Mouse (Mus musculus) retina, adult 2 months (tissue): ENCODE results near the gene Tubb1.

Experiments
- DNase-seq: peaks from one replicate; pipeline ENCODE4 v3.0.0-alpha.2; 2012; ENCODE audit warnings: low read depth, low spot score

Gene Tubb1

DNA sequence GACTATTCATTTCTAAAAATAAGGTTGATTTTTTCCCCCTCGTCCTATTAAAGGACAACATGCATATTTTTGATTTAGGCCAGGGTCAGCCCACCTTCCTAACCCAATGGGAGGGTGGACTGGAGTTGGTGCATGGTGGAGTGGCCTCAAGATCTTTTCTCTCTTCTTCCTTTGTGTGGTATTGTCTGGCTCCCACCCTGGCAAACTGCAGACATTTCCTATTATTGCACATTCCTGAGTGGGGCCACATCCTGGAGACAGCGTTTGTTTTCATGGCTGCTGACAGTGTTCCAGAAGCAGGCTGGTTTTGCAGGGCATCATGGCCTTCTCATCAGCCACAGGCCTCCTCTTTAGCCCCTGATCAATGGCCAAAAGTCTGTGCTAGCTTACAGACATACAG is 7.4 kb upstream of the Tubb1 start:
- no peak for DNase-seq

DNA sequence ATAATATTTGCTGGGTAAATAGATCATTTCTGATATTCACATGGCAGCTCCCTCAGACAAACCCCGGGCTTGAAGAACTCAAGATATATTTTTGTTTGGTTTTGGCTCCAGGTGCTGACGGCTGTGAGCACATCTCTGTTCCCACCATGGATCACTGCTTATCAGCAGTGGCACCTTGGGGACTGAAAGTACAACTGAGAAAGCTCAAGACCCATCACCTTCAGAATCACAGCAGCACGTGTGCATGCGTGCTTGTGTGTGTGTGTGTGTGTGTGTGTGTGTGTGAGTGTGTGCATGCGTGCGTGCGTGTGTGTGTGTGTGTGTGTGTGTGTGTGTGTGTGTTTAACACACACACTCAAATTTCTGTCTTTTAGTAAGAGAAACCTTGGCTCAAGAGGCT is 6.1 kb upstream of the Tubb1 start:
- DNase-seq = no peak

GRCm38 (mm10) chr2:174445018-174445417 is 5.5 kb upstream of the Tubb1 start:
- no peak for DNase-seq

DNA sequence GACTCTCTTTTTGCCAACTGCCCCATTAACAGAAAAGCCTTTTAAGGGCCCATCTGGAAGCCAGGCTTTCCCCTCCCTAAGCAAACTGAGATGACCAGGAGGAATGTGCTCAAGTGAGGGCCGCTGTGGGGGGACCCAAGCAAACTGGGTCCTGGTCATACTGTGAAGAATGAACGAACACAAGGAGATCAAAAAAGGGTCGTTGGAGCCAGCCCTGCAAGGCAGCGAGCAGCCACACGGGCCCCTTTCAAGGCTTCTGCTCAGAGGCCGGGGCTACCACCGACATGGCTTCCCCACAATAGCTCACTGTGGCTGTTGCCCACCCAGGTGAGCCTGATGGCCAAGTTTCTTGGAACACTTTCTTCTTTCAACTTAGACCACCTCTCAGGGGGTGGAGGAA is 4.0 kb upstream of the Tubb1 start:
- no peak for DNase-seq

DNA sequence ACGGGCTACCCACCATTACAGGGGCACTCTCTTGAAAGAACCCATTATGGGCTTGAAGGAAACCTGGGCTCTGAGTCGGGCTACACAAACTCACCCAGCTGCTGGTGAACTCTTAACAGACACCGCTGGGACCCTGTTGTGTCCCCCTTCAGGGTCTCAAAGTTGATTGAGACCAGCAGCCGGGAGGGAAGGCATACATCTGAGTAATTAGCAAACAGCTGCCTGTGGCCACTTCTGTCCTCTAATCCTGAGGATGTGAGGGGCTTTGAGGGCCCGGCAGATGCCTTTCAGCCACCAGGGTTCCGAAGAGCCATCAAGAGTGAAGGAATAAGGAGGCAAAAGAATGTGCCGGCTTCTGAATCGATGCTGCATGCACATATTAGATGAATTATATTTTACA is 3.6 kb upstream of the Tubb1 start:
- no peak for DNase-seq

DNA sequence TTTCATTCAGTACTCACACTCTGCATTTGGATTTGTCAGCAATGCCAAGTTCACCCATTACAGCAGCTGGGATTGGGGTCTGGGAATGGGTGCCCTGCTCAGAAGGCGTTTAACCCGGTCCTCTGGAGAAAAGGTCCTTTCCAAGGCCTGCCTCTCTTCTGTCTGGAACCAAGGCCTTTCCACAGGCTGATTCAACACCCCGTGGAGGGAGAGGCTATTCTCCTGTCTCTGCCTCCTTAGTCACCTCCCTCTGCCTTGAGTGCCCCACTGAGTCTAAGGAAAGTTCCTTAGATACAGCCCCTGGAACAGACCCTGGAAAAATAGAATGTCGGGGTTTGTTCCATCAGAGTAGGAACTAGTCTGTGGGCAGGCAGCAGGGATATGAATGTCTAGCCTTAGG is 2.1 kb upstream of the Tubb1 start:
- DNase-seq = no peak

GRCm38 (mm10) chr2:174453681-174454080 is 3.2 kb downstream of the Tubb1 start:
- DNase-seq = no peak

DNA sequence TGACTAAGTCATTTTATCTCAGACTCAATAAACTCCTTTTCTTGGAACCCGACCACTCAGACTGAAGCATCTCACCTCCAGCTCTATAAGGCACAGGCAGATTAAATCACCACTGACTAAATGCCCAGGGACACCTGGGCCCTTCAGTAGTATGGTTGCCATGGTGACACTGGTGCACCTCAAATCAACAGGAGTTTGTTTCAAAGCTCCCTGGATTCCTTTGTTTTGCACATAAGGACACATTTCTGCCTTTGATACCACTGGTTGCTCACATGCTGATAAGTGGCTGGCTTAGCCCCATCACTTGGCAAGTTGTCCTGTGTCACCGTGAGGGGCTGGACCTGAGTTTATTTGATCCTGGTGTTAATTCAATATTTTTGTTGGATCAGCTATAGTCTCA is 8.9 kb downstream of the Tubb1 start:
- DNase-seq = no peak

GRCm38 (mm10) chr2:174463370-174463769 is 12.9 kb downstream of the Tubb1 start:
- DNase-seq = no peak

- DNase-seq = peak; percentile 82
These were observed 13.5 kb downstream of the Tubb1 start, which contains the start of gene Atp5e for GRCm38 (mm10) chr2:174463789-174464523. TSS of gene Atp5e (minus strand) at chr2:174464105.

DNA sequence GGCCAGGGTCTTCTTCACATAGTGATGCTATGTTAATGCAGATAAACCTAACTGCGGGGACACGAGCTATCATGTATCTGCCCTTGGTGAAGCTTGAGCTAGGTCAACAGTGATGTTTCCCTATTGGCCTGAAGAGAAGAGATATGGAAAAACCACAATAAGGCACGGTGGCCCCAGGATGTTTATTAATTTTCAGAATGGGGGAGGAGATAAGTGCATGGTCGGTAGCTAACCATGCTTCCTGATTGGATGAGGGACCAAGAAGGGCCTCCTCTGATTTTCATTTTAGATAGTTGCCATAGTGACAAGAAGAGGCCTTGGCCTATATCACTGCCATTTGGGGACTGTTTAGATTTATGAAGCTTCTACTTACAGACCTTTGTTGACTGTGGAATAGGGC is 19.8 kb downstream of the Tubb1 start:
- no peak for DNase-seq

- DNase-seq = no peak
These were observed 20.4 kb downstream of the Tubb1 start for GRCm38 (mm10) chr2:174470786-174471405.

DNA sequence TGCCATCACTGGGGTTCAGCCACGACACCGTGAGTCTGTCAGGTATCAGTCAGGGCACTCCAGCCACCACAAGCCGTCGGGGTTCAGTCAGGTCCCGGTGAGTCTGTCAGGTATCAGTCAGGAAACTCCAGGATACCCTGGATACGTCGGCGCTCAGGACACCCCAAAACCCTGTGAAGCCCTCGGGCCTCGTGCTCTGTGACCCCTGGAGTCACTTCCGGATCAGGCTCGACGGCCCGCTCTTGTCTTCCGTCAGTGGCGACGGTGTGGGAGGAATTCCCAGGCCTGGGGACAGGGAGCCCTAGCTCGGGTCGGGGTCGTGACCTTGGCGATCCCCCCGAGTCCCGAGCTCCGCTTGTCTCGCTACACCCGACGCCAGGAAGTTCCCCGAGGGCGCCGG is 21.9 kb downstream of the Tubb1 start:
- DNase-seq = no peak

GRCm38 (mm10) chr2:174472818-174473549 is 22.5 kb downstream of the Tubb1 start, which contains the start of gene Prelid3b:
TSS of gene Prelid3b (minus strand) at chr2:174473081.
- DNase-seq = peak; percentile 98

GRCm38 (mm10) chr2:174473550-174473927 is 23.0 kb downstream of the Tubb1 start:
- DNase-seq = no peak

- no peak for DNase-seq
These were observed 27.2 kb downstream of the Tubb1 start for GRCm38 (mm10) chr2:174477543-174478319.

DNA sequence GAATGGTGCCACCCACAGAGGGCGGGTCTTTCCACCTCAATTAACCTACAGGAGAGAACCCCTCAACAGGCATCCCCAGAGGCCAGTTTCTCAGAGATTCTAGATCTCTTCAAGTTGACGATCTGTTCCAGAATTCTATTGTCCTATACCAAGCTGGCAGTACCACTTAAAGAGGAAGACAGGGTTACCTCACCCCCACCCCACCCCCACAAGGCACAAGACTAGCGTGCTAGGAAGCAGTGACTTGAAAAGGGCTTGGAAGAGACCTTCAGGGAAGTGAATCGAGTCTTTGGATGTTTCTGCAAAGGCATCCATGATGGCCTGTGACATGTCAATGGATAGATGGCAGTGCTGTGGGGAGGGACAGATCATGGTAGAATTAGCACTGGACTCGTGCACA is 28.3 kb downstream of the Tubb1 start:
- no peak for DNase-seq

GRCm38 (mm10) chr2:174487005-174487404 is 36.5 kb downstream of the Tubb1 start:
- no peak for DNase-seq

DNA sequence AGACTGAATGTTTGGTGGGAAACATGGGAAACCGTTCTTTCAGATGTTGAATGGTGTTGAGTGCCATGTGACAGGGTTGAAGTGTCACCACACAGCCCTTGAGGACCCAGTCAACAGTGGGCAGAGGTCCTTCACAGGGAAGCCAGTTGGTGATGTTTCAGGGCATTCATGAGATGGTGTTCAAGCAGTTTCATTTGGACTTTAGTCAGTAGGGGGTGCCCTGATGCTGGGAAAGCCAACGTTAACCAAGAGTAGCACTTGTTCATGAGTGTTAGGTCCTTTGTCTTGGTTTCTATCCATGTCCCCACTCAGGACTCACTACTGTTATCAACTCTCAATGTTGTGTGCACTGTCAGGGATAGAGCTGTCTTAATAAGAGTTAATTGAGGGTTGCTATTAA is 42.4 kb downstream of the Tubb1 start:
- DNase-seq = no peak

GRCm38 (mm10) chr2:174500814-174501503 is 50.5 kb downstream of the Tubb1 start:
- DNase-seq = no peak

DNA sequence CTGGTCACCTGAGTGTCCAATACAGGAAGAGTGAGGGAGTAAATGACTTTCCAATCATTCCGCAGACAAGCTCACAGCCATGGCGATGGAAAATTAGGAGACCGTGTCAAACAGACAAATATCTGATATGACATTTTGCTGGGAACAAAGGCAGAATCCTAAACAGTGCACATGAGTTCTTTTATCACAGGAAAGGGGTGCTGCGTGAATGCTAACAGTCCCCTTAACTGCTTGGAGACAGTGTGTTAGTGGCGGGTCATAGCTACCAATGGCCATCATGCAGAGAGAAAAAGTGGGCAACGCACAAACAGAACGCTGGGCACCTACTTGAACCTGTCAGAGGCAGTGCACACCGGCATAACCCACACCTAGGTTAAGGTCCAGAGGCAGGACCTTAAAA is 51.0 kb downstream of the Tubb1 start:
- DNase-seq = no peak
